Mouse (Mus musculus) embryonic stem cell, embryonic (primary cell): Measurements from ENCODE around the gene Gcnt2.

Experiments used
- CTCF ChIA-PET, 4 experiments: fragments of 300-600 bp in 2 of 4; fragments of 350-600 bp in 2 of 4; sonication (Branson Sonifier 250); formaldehyde crosslinking; loops; one replicate each; lab custom pipeline; 2022; ENCODE audit warnings: inconsistent platforms in 2 of 4; lab: Charles Lee
- POLR2A ChIA-PET, 4 experiments: fragments of 300-600 bp in 2 of 4; fragments of 350-600 bp in 2 of 4; sonication (Branson Sonifier 250); formaldehyde crosslinking; loops; one replicate each; lab custom pipeline; 2022; ENCODE audit warnings: antibody characterized with exemption in 4 of 4, inconsistent platforms in 1 of 4; lab: Charles Lee

Gcnt2 gene

GRCm38 (mm10) chr13:40859652-40860399, at the start of gene Gcnt2:
Gene Gcnt2, plus strand, starts transcription at chr13:40859754.
- CTCF ChIA-PET, result no interaction called here
- POLR2A ChIA-PET, result interaction anchor here in 3 of 4 experiments (0.6 to 3.3 kb wide), 30 partner anchors 9 to 390 kb away, joined by 3 to 25 read pairs (median 4); partner anchors contain the start of gene Smim13 (in 1 of the 3)

- CTCF ChIA-PET, result interaction anchor here (0.6 to 1.9 kb wide), 12 partner anchors 23 to 1173 kb away, joined by 3 to 10 read pairs (median 4); partner anchors contain the start of gene Tfap2a (in 1 of the 4)
- POLR2A ChIA-PET, result interaction anchor here in 2 of 4 experiments (0.6 to 0.9 kb wide), 4 partner anchors 13 to 468 kb away, joined by 3 read pairs; no protein-coding TSS in a partner anchor
Observed at GRCm38 (mm10) chr13:40820617-40821016, 38.9 kb upstream of the Gcnt2 start.

- ChIA-PET CTCF (interaction anchor here in 2 of 4 experiments (0.6 to 0.7 kb wide), 2 partner anchors 15 to 436 kb away, joined by 3 to 4 read pairs; no protein-coding TSS in a partner anchor), POLR2A (no interaction called here)
Observed at GRCm38 (mm10) chr13:40821911-40822310, 37.6 kb upstream of the Gcnt2 start.

GRCm38 (mm10) chr13:40841146-40841787, 18.3 kb upstream of the Gcnt2 start:
- CTCF ChIA-PET, result no interaction called here
- POLR2A ChIA-PET, result no interaction called here

GRCm38 (mm10) chr13:40842141-40842540, 17.4 kb upstream of the Gcnt2 start:
- CTCF ChIA-PET, result interaction anchor here in 1 of 4 experiments (0.6 kb wide), 1 partner anchor 412 kb away, joined by 4 read pairs; no protein-coding TSS in a partner anchor
- POLR2A ChIA-PET, result no interaction called here

GRCm38 (mm10) chr13:40843418-40844067, 16.0 kb upstream of the Gcnt2 start:
- POLR2A ChIA-PET, result interaction anchor here in 3 of 4 experiments (0.6 to 2.7 kb wide), 14 partner anchors 9 to 990 kb away, joined by 3 to 13 read pairs (median 4); partner anchors contain the start of gene Smim13 (in 1 of the 3)
- CTCF ChIA-PET, result interaction anchor here (0.5 to 1.9 kb wide), 59 partner anchors 11 to 1732 kb away, joined by 3 to 8 read pairs (median 4); partner anchors contain the start of genes Mak (in 1 of the 4) and Smim13 (in 1 of the 4)

- POLR2A ChIA-PET, result interaction anchor here in 3 of 4 experiments (0.8 to 2.7 kb wide), 8 partner anchors 9 to 230 kb away, joined by 3 to 13 read pairs (median 3); no protein-coding TSS in a partner anchor
- CTCF ChIA-PET, result interaction anchor here (0.9 to 1.9 kb wide), 16 partner anchors 21 to 377 kb away, joined by 3 to 8 read pairs (median 4); partner anchors contain the start of gene Mak (in 1 of the 4)
Observed at GRCm38 (mm10) chr13:40844144-40844543, 15.4 kb upstream of the Gcnt2 start.

GRCm38 (mm10) chr13:40845951-40846350, 13.6 kb upstream of the Gcnt2 start:
- ChIA-PET CTCF (interaction anchor here in 1 of 4 experiments (0.9 to 1.2 kb wide), 4 partner anchors 27 to 64 kb away, joined by 3 read pairs; no protein-coding TSS in a partner anchor), POLR2A (interaction anchor here in 1 of 4 experiments (0.6 to 1.3 kb wide), 4 partner anchors 10 to 239 kb away, joined by 3 to 4 read pairs (median 4); no protein-coding TSS in a partner anchor)

- ChIA-PET POLR2A (interaction anchor here in 2 of 4 experiments (0.9 to 1.9 kb wide), 8 partner anchors 10 to 238 kb away, joined by 3 to 4 read pairs (median 4); no protein-coding TSS in a partner anchor), CTCF (interaction anchor here in 2 of 4 experiments (0.7 to 1.2 kb wide), 6 partner anchors 27 to 113 kb away, joined by 3 read pairs; no protein-coding TSS in a partner anchor)
Observed at GRCm38 (mm10) chr13:40846375-40846774, 13.2 kb upstream of the Gcnt2 start.

GRCm38 (mm10) chr13:40847898-40848297, 11.7 kb upstream of the Gcnt2 start:
- CTCF ChIA-PET, result interaction anchor here in 1 of 4 experiments (0.5 kb wide), 1 partner anchor 315 kb away, joined by 3 read pairs; no protein-coding TSS in a partner anchor
- POLR2A ChIA-PET, result interaction anchor here in 2 of 4 experiments (0.6 to 2.1 kb wide), 9 partner anchors 8 to 153 kb away, joined by 3 to 12 read pairs (median 4); partner anchors contain the start of genes Gcnt2 (in 1 of the 2) and Pak1ip1 (in 1 of the 2)

- ChIA-PET POLR2A (interaction anchor here (0.5 to 1.8 kb wide), 23 partner anchors 9 to 404 kb away, joined by 3 to 15 read pairs (median 4); partner anchors contain the start of gene Gcnt2 (in 1 of the 4)), CTCF (interaction anchor here in 3 of 4 experiments (0.6 to 1.0 kb wide), 10 partner anchors 10 to 1936 kb away, joined by 3 to 5 read pairs (median 4); no protein-coding TSS in a partner anchor)
Observed at GRCm38 (mm10) chr13:40850686-40851085, 8.9 kb upstream of the Gcnt2 start.

GRCm38 (mm10) chr13:40851281-40851680, 8.3 kb upstream of the Gcnt2 start:
- CTCF ChIA-PET, result no interaction called here

GRCm38 (mm10) chr13:40851961-40852360, 7.6 kb upstream of the Gcnt2 start:
- POLR2A ChIA-PET, result interaction anchor here in 3 of 4 experiments (0.6 to 6.4 kb wide), 15 partner anchors 10 to 306 kb away, joined by 3 to 80 read pairs (median 5); no protein-coding TSS in a partner anchor
- CTCF ChIA-PET, result no interaction called here

More at GRCm38 (mm10) chr13:40851281-40851680, 8.3 kb upstream of the Gcnt2 start:
- POLR2A ChIA-PET, result interaction anchor here in 3 of 4 experiments (0.5 to 1.8 kb wide), 11 partner anchors 13 to 1327 kb away, joined by 3 to 15 read pairs (median 6); no protein-coding TSS in a partner anchor

GRCm38 (mm10) chr13:40852791-40853190, 6.8 kb upstream of the Gcnt2 start:
- ChIA-PET POLR2A (interaction anchor here in 3 of 4 experiments (0.7 to 6.4 kb wide), 15 partner anchors 9 to 149 kb away, joined by 3 to 80 read pairs (median 4); no protein-coding TSS in a partner anchor), CTCF (interaction anchor here in 1 of 4 experiments (1.4 kb wide), 1 partner anchor 41 kb away, joined by 4 read pairs; no protein-coding TSS in a partner anchor)

GRCm38 (mm10) chr13:40853842-40854241, 5.7 kb upstream of the Gcnt2 start:
- POLR2A ChIA-PET, result interaction anchor here in 3 of 4 experiments (0.6 to 6.4 kb wide), 50 partner anchors 10 to 752 kb away, joined by 3 to 80 read pairs (median 6); partner anchors contain the start of genes Elovl2 (in 1 of the 3), Smim13 (in 1 of the 3) and Tmem170b (in 1 of the 3)
- CTCF ChIA-PET, result interaction anchor here in 2 of 4 experiments (0.5 to 1.0 kb wide), 3 partner anchors 278 to 1407 kb away, joined by 3 to 6 read pairs (median 6); partner anchors contain the start of gene Smim13 (in 1 of the 2)

GRCm38 (mm10) chr13:40854451-40855058, 5.0 kb upstream of the Gcnt2 start:
- CTCF ChIA-PET, result interaction anchor here in 3 of 4 experiments (0.5 to 1.3 kb wide), 9 partner anchors 11 to 1408 kb away, joined by 3 to 10 read pairs (median 3); partner anchors contain the start of genes Elovl2 (in 1 of the 3) and Smim13 (in 1 of the 3)

More at GRCm38 (mm10) chr13:40854451-40855058, 5.0 kb upstream of the Gcnt2 start:
- POLR2A ChIA-PET, result interaction anchor here (0.5 to 6.4 kb wide), 74 partner anchors 8 to 1170 kb away, joined by 3 to 80 read pairs (median 5); partner anchors contain the start of genes Elovl2 (in 1 of the 4), Smim13 (in 1 of the 4) and Tmem170b (in 1 of the 4)
